Comparison of ENCODE assay signal across 8 mouse cellular contexts in genomic region chr11:60879423-60879822, GRCm38 (mm10). TPM values are rescaled to one million over a fixed set of nuclear protein-coding genes. Genes with fewer than 3 reads are reported as not detected.
DNase-seq lines count a peak whose midpoint lies in the region; ATAC-seq lines count a peak whose summit lies in the region.

No protein-coding gene starts in this region.

- peak; percentile 52 for DNase-seq in adrenal gland, adult 2 months
- no peak for DNase-seq in adrenal gland, postnatal 4 days (ENCODE audit: low spot score in 2 of 2)
- DNase-seq in cerebellum, adult 8-10 months, result peak; percentile 50
- DNase-seq in frontal cortex, postnatal 10 days (ENCODE audit: low spot score in 2 of 2), result peak; percentile 40 to 41
- peak; percentile 90 for DNase-seq in induced T-regulatory cell, adult 2 months (ENCODE audit: low read depth)
- peak; percentile 57 to 77 for DNase-seq in left cerebral cortex, postnatal 14 days (ENCODE audit: low spot score in 2 of 2)
- peak; percentile 53 for DNase-seq in spleen, adult 12 weeks (ENCODE audit: low spot score)

- peak; percentile 73 for ATAC-seq in megakaryocyte progenitor cell, adult 5-6 weeks (replicated peaks; ENCODE audit: poor library complexity)

- intact Hi-C loops in left cerebral cortex, postnatal 14 days (cut with DNase I), result loop anchor here (5.0 kb wide), 1 partner anchor 47 kb away; the partner anchor contains the start of gene Dhrs7b

RNA-seq across cellular contexts. Expression of gene Tmem11, which starts 0.4 kb away (rescaled TPM):
- 10 to 100 TPM; 37.0 to 62.2 TPM for total RNA-seq in adrenal gland, adult 2 months (2021)
- 74.9 and 88.3 TPM in 2 replicates for polyA plus RNA-seq in adrenal gland, adult 2 months (2012; rRNA removed)
- total RNA-seq in adrenal gland, postnatal 4 days (2021), result 10 to 100 TPM; 41.5 to 42.7 TPM
- 10 to 100 TPM; 24.7 to 27.0 TPM for total RNA-seq in left cerebral cortex, postnatal 14 days (2021)
- 23.9 and 30.3 TPM in 2 replicates for total RNA-seq in megakaryocyte progenitor cell, adult 5-6 weeks (2015)
- 66.9 and 71.3 TPM in 2 replicates for total RNA-seq in megakaryocyte progenitor cell, adult 5-6 weeks (2017)

RNA-seq across cellular contexts. Expression of gene Natd1, which starts 35.1 kb away (rescaled TPM):
- 10 to 100 TPM; 17.7 to 20.1 TPM for total RNA-seq in adrenal gland, adult 2 months (2021)
- 38.3 and 40.9 TPM in 2 replicates for polyA plus RNA-seq in adrenal gland, adult 2 months (2012; rRNA removed)
- total RNA-seq in adrenal gland, postnatal 4 days (2021), result 10 to 100 TPM; 30.8 TPM
- total RNA-seq in left cerebral cortex, postnatal 14 days (2021), result 10 to 100 TPM; 10.6 to 11.8 TPM
- total RNA-seq in megakaryocyte progenitor cell, adult 5-6 weeks (2015), result 2.2 and 2.3 TPM in 2 replicates
- total RNA-seq in megakaryocyte progenitor cell, adult 5-6 weeks (2017), result 0.67 and 0.98 TPM in 2 replicates

RNA-seq across cellular contexts. Expression of gene Dhrs7b, which starts 49.0 kb away (rescaled TPM):
- total RNA-seq in adrenal gland, adult 2 months (2021), result 10 to 100 TPM; 36.9 to 53.7 TPM
- 13.2 and 16.0 TPM in 2 replicates for polyA plus RNA-seq in adrenal gland, adult 2 months (2012; rRNA removed)
- 10 to 100 TPM; 23.5 to 24.3 TPM for total RNA-seq in adrenal gland, postnatal 4 days (2021)
- 10 to 100 TPM; 30.6 to 31.5 TPM for total RNA-seq in left cerebral cortex, postnatal 14 days (2021)
- 14.4 and 15.3 TPM in 2 replicates for total RNA-seq in megakaryocyte progenitor cell, adult 5-6 weeks (2015)
- 14.2 and 19.3 TPM in 2 replicates for total RNA-seq in megakaryocyte progenitor cell, adult 5-6 weeks (2017)

RNA-seq across cellular contexts. Expression of gene Map2k3, which starts 52.4 kb away (rescaled TPM):
- total RNA-seq in adrenal gland, adult 2 months (2021), result 100 to 1,000 TPM in 1 of 2 experiments, 10 to 100 TPM in 1; 91.3 to 101 TPM
- polyA plus RNA-seq in adrenal gland, adult 2 months (2012; rRNA removed), result 110 and 145 TPM in 2 replicates
- 10 to 100 TPM; 92.4 to 93.9 TPM for total RNA-seq in adrenal gland, postnatal 4 days (2021)
- 10 to 100 TPM; 12.1 to 14.7 TPM for total RNA-seq in left cerebral cortex, postnatal 14 days (2021)
- 29.9 and 32.7 TPM in 2 replicates for total RNA-seq in megakaryocyte progenitor cell, adult 5-6 weeks (2015)
- total RNA-seq in megakaryocyte progenitor cell, adult 5-6 weeks (2017), result 13.5 and 17.5 TPM in 2 replicates

Comparison
In these comparisons a context has a peak if more than half of its experiments do, and no peak if none do; other contexts are left out.
1. DNase-seq: peak in adrenal gland, adult 2 months (single experiment), cerebellum, adult 8-10 months (single experiment), frontal cortex, postnatal 10 days (2 of 2), induced T-regulatory cell, adult 2 months (single experiment), left cerebral cortex, postnatal 14 days (2 of 2) and spleen, adult 12 weeks (single experiment); none in adrenal gland, postnatal 4 days (0 of 2).